Mouse (Mus musculus) frontal cortex, adult 2 months (tissue): Measurements from ENCODE around the gene Susd2. TPM values are rescaled to one million over a fixed set of nuclear protein-coding genes. Genes with fewer than 3 reads are reported as not detected.

Experiments used
- DNase-seq, 2 experiments: peaks; one replicate each; pipeline ENCODE4 v3.0.0; 2022; ENCODE audit warnings: low spot score in 1 of 2; ENCODE audit errors: extremely low spot score in 1 of 2
- polyA plus RNA-seq: library from polyadenylated mRNA; depleted of rRNA; stranded (reverse); fragments of >200 nt; gene quantifications from 2 replicates; pipeline ENCODE4 v1.2.3, GENCODE M21; 2012

Susd2 gene
- polyA plus RNA-seq, 1 experiment, result 10.3 TPM

- DNase-seq, result no peak
Observed at GRCm38 (mm10) chr10:75657165-75657564, 13.4 kb upstream of the Susd2 start.

DNA sequence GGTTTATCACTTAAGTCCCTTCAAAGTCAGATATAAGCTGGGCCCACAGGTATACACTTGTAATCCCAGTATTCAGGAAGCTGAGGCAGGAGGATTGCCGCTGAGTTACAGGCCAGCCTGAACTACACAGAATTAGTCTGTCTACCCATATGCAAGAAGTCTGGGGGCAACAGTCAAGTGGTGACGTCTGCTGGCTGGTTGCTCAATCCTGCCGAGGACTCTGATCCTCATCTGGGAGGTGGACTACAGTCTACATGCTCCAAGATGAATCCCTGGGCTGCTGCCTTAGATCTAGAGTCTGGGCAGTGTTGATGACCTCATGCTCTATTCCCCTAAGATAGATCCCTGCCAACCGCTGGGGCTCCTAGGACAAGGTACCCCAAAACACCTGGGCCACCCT lies 10.2 kb upstream of the Susd2 start:
- no peak for DNase-seq

- no peak for DNase-seq
Observed at GRCm38 (mm10) chr10:75651381-75652068, 7.7 kb upstream of the Susd2 start.

DNA sequence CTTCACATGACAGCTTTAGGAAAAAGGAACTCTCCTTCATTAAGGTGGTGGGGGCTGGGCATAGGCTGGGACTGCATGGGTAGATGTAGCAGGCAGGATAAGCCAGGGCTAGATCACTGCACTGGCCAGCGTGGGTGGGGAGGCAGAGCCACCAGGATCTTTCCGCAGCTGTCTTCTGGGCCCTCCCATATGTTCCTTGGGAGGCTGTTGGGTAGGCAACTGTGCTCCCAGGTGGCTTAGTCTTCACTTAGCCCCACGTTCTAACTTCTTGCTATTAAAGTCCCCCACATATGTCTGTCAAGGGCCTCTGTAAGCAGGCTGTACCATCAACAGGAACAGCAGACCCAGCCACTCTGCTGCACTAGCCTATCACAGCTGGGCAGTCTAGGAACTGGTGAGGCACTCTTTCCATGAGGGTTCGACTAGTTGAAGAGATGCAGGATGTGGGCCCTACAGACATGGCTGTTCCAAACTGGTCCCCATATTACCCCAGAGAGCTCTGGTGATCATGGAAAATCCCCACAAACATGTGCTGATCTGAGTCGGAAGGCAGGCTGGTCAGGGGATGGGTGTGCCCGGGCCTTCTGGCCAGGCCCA lies 6.6 kb upstream of the Susd2 start:
- DNase-seq, result no peak

DNA sequence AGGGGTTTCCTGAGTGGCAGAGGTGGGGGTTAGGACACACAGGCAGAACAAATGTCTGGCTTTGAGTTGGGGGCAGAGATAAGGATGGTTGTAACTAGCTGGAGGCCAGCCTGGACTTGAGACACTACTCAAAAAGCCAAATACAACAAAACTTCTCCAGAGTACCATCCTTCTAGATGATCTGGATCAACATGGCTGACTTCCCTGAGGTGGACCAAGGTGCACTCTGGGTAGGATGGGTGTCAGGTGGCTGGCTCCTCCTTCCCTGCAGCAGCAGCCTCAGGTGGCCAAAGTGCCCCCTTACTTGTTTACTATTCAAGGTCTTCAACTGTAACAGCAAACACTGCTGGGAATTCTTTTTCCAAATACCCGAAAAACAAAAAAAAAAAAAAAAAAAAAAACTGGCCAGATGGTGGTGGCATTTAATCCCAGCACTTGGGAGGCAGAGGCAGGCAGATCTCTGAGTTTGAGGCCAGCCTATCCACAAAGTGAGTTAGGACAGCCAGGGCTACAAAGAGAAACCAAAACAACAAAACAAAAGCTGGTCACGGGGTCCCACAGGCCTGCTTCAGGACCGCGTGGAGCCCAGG lies 5.7 kb upstream of the Susd2 start:
- DNase-seq, result no peak

DNA sequence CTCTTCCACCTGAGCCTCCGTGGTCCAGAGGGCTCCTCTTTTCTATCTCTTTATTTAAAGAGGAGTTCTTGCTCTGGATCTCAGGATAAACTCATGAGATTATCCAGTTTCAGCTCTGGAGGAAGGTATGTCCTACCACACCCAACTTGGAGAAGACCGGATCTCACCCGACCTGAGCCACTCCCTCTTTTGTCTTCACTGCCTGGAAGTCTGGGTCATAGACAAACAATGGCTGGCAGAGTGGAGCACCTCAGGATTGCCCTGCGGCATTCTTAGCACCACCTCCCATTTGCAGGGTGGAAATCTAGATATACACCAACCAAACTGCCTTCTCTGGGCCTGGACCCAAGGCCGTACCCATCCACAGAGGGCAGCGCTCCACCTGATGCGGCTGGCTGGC lies 5.2 kb upstream of the Susd2 start:
- no peak for DNase-seq

GRCm38 (mm10) chr10:75648091-75648490 lies 4.3 kb upstream of the Susd2 start:
- DNase-seq, result no peak

- peak in 1 of 2 experiments; percentile 59 for DNase-seq
Observed at GRCm38 (mm10) chr10:75647362-75647761, 3.6 kb upstream of the Susd2 start.

GRCm38 (mm10) chr10:75646406-75646805 lies 2.6 kb upstream of the Susd2 start:
- DNase-seq, result no peak

GRCm38 (mm10) chr10:75645616-75646015 lies 1.8 kb upstream of the Susd2 start:
- DNase-seq, result no peak

- DNase-seq, result no peak
Observed at GRCm38 (mm10) chr10:75642891-75643290, 917 bp downstream of the Susd2 start.

DNA sequence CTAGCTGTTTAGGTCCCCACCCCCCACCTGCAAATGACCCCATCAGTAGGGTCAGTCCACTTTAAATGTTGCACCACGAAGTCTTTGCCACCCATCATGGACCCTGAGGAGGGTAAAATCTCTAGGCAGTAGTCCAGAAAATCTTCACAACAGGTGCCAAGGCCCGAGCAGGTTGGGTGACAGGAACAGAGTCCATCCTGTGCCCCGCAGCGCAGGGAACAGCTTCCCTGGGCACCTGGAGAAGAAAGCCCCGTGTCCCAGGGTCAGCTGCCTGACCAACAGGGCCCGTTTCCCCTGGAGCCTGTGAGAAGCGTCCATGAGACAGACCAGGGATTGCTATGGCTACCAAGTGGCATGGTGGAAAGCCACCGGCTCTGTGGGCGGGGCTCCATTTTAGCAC lies 1.4 kb downstream of the Susd2 start:
- no peak for DNase-seq

DNA sequence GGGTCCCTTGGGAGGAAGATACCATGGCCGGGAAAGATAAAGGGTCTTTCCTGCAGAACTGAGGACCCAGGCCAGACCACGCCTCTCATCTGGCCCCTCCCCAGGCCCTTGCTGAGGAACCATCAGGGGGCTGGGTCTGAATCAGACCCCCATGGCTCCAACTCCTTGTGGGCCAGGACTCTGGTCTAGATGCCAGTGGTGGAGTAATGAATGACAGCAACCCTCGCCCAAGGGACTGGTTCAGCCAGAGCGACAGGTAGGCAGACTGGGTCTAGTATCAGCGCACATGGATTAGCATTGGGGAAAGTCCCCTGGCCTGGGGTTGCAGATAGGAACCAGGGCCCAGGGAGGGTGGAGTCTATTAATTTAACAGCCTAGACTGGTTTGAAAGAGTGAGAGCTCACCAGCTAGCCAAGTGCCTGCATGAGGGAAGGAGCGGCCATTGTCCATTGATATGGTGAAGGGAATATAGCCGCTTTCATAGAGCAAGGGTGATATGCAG lies 2.0 kb downstream of the Susd2 start:
- no peak for DNase-seq

DNA sequence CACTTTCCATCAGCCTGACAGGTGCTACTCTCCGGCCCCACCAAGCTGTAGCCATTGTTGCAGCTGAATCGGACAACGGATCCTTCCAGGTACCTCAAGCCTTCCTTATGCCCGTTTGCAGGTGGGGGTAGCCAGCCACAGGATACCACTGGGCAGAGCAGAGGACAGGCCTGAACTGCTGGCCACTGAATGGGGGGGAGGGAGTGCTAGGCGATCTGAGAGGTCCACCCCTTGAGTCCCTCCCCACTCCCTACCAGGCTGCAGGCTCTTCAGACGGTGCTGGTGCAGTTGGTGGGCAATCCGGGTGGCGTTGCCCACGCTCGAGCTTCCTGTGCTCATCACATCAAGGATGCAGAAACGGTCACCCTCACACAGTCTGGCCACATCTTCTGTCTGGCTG lies 6.1 kb downstream of the Susd2 start:
- no peak for DNase-seq

DNA sequence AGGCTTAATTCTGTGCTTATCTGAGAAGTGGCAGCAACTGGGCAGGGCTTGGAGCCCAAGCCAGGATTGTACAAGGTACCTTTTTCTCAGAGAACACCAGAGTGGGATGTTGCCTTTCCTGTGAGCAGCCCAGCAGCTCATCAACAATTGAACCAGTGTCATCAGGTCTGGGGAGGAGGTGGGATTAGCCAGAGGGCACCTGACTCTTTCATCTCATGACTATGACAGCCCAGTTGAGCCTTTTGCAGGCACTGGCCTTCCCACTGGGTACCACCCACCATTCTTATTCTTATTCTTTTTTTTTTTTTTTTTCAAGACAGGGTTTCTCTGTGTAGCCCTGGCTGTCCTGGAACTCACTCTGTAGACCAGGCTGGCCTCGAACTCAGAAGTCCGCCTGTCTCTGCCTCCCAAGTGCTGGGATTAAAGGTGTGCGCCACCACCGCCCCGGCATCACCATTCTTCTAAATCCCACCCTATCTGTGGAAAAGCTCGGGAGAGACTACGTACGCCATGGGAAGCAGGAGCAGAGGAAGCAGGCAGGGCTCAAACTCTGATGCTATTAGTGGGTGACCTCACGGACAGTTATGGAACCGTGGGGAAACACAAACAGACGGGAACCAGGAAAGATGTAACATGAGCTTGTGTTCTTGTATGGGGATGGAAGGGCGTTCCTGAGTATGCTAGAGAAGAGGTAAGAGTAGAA lies 7.6 kb downstream of the Susd2 start:
- DNase-seq, result no peak

DNA sequence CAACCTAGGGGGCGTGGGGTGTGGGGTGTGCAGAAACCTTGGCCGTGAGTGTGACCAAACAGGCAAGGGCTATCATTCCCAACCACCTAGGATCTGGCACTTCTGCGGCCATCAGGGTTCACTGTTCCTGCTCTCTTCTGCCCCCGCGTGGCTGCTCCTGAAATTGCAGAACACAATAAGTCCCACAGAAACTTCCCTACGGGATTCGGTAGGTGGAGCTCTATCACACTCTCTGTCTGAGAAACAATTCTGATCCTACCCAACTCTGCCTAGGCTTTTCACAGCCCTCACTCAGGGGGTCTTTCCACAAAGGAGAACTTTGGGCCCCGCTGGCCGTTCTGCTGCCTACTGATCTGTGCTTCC lies 8.1 kb downstream of the Susd2 start:
- DNase-seq, result peak; percentile 68 to 95

GRCm38 (mm10) chr10:75635019-75635692 lies 8.7 kb downstream of the Susd2 start:
- DNase-seq, result no peak

DNA sequence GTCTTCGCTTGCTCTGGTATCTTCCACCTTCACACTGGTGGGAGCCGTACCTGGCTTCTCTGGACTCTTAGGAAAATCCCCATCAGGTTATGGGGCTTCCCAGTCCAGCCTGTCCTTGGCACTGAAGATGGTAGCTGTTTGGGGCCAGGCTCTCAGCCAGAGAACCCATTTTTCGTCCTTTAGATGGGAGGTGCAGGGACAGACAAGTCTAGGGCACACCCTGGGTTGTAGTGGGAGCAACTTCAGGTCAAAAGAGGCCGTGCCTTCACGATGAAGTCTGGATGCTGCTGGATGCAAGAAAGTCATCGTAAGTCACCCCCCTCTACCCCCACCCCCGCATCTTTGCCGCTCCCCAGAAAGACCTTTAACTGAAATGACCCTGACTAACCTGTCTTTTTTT lies 9.2 kb downstream of the Susd2 start:
- DNase-seq, result no peak

DNA sequence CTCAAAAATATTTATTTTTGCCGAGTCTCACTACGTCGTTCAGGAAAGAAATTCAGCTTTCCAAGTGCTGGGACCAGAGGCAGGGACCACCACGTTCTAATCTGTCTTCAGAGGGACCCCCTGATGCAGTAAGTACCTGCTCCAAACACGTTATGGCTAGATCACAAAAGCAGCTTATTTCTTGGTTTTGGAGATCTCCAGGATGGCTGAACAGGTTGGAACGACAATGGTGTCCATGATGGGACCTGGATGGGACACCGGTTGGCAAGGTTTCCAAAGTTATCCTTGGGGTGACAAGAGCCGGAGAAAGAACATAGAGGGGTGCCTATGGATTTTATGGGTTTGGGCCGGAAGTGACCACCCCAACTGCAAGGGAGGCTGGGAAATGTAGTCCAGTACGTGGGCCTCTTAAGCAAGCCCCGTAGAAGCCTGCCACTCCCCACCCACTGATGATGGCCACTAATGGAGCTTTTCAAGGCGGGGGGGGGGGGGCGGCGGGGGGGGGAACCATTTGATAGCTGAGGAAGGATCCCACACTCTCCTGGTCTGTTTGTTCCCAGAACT lies 10.2 kb downstream of the Susd2 start:
- no peak for DNase-seq

- no peak for DNase-seq
Observed at GRCm38 (mm10) chr10:75633048-75633447, 10.8 kb downstream of the Susd2 start.

DNA sequence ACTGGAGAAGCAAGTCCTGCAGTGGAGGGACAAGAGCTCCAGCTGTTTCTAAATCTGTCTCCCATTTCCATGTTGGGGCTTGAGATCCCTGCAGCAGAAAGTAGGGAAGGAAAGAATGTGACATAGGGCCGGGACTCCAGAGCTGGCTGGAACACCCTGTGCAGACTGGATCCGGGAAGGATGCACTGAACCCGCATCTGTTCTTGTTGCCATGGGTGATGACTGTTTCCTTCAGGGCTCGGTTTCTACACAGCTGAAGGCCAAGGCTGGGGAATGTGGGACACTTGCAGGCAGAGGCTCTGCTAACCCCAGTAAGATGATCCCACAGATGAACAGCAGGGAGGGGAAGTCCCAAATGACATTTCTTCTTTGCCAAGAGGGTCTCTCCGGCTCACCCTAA lies 11.2 kb downstream of the Susd2 start:
- DNase-seq, result peak in 1 of 2 experiments; percentile 37
